Mouse (Mus musculus) olfactory bulb, adult 2 months (tissue): ENCODE measurements around the gene Klhl3.

ENCODE experiments used
- CTCF ChIP-seq: fragments of 200-500 bp; IDR thresholded peaks from 2 replicates; pipeline ENCODE4 v1.5.1; 2012; ENCODE audit warnings: low read depth, mild to moderate bottlenecking, low read length, moderate library complexity; ENCODE audit not compliant: insufficient read depth
- POLR2A ChIP-seq: fragments of 200-500 bp; IDR thresholded peaks from 2 replicates; pipeline ENCODE4 v1.6.1; 2012; ENCODE audit warnings: mild to moderate bottlenecking, low read depth, low read length, moderate library complexity; ENCODE audit not compliant: insufficient read depth

DNA sequence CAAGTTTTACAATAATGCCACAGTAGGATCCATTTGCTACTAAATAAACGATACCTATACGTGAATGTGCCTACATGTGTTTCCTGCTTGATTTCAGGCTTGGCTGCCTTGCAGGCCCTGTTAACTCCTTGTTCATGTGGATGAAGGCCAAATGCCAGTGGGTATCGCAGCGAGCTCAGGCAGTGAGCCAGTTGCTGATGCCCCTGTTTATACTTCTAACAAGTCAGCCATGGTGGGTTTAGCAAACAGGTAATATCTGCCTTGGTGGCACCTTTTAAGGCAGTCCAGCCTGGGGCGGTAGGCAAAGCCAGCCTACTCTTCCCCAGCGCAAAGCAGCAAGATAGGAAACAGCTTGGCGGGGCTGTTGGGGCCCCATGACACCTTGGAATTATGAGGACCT is 103.0 kb downstream of the Klhl3 start:
- TF ChIP-seq CTCF (no peak), POLR2A (no peak)
